Mouse (Mus musculus) embryonic facial prominence, embryonic 13.5 days (tissue): ENCODE results near the gene Nrxn3. TPM values are rescaled to one million over a fixed set of nuclear protein-coding genes. Genes with fewer than 3 reads are reported as not detected.

Experiments
- ATAC-seq: fragments of 200-750 bp; cut with Nextera tagmentation; 2 replicates; pipeline ENCODE4 v1.8.0; 2017; ENCODE audit warnings: low read depth; ENCODE audit not compliant: insufficient number of reproducible peaks, insufficient read depth, low FRiP score, low TSS enrichment
- H3K27ac ChIP-seq: fragments of 300-500 bp; sonication (generic); 2 replicates; pipeline ENCODE4 v1.5.1; 2015; ENCODE audit warnings: moderate library complexity, mild to moderate bottlenecking, inconsistent platforms
- H3K27me3 ChIP-seq: fragments of 300-500 bp; sonication (generic); 2 replicates; pipeline ENCODE4 v1.6.1; 2015; ENCODE audit warnings: mild to moderate bottlenecking, inconsistent platforms
- H3K36me3 ChIP-seq: fragments of 300-500 bp; sonication (generic); 2 replicates; pipeline ENCODE4 v1.6.1; 2015; ENCODE audit warnings: mild to moderate bottlenecking, inconsistent platforms
- H3K4me1 ChIP-seq: fragments of 300-500 bp; sonication (generic); 2 replicates; pipeline ENCODE4 v1.6.1; 2015; ENCODE audit warnings: inconsistent platforms
- H3K4me2 ChIP-seq: fragments of 300-500 bp; sonication (generic); 2 replicates; pipeline ENCODE4 v1.6.1; 2015; ENCODE audit warnings: moderate library complexity, mild to moderate bottlenecking, inconsistent platforms
- H3K4me3 ChIP-seq: fragments of 300-500 bp; sonication (generic); 2 replicates; pipeline ENCODE4 v1.5.1; 2015; ENCODE audit warnings: mild to moderate bottlenecking, inconsistent platforms
- H3K9ac ChIP-seq: fragments of 300-500 bp; sonication (generic); 2 replicates; pipeline ENCODE4 v1.6.1; 2015; ENCODE audit warnings: mild to moderate bottlenecking, inconsistent platforms
- H3K9me3 ChIP-seq: fragments of 300-500 bp; sonication (generic); 2 replicates; pipeline ENCODE4 v1.6.1; 2016; ENCODE audit warnings: inconsistent platforms
- WGBS: fragments of 180-500 bp; shearing (Covaris S2); methylation state at CpG from one replicate; pipeline ENCODE4 v1.1.7; 2015; ENCODE audit warnings: mixed read lengths; 5-methylcytosine and 5-hydroxymethylcytosine counted together
- microRNA-seq: library from miRNA; unstranded; fragments of <30 nt; microRNA quantifications from one replicate; pipeline ENCODE4, GENCODE M21; 2016
- polyA plus RNA-seq: library from polyadenylated mRNA; unstranded; fragments of >200 nt; fragmentation: Nextera tagmentation; extraction: Ambion mirVana; gene quantifications from 2 replicates; pipeline ENCODE4 v1.2.1, GENCODE M21; 2015

Nrxn3 gene
- polyA plus RNA-seq, 1 experiment from 2014 or later = 5.5 TPM

DNA sequence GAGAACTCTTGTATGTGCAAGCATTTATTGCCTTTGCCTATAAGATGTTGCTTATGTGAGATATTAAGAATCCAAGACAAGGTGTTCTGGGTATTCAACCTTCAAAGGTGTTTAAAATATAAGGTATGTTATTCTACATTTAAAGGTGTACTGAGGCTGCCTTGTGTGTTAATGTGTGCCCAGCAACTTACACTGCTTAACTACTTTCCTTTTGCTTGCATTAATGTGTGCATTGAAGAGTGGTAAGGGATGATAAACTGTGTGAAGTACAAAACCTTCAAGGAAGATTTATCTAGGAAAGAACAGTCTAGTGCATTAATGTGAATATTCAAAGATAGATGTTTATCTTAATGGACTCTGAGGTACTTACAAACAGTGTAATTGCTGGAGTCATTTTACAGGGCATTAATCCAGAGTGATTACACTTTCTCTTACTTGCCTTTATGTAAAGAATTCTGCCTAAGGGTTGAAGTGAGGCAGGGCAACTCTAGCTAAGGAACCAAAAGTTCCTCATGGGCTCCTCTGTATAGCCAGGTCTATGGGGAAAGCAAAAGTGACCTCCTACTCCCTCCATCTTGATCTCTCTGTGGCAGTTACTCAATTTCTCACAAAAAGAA is 1548.2 kb downstream of the Nrxn3 start:
- no peaks in the 10 kb centered on the region for H3K36me3 ChIP-seq
- no peaks in the 10 kb centered on the region for H3K27me3 ChIP-seq
- no peak overlapping the region for H3K9ac ChIP-seq
- ATAC-seq = no peak
- H3K27ac ChIP-seq = no peak overlapping the region
- H3K9me3 ChIP-seq = no peaks in the 10 kb centered on the region
- H3K4me1 ChIP-seq = no peaks in the 10 kb centered on the region
- no peak overlapping the region for H3K4me2 ChIP-seq
- no peak overlapping the region for H3K4me3 ChIP-seq

DNA sequence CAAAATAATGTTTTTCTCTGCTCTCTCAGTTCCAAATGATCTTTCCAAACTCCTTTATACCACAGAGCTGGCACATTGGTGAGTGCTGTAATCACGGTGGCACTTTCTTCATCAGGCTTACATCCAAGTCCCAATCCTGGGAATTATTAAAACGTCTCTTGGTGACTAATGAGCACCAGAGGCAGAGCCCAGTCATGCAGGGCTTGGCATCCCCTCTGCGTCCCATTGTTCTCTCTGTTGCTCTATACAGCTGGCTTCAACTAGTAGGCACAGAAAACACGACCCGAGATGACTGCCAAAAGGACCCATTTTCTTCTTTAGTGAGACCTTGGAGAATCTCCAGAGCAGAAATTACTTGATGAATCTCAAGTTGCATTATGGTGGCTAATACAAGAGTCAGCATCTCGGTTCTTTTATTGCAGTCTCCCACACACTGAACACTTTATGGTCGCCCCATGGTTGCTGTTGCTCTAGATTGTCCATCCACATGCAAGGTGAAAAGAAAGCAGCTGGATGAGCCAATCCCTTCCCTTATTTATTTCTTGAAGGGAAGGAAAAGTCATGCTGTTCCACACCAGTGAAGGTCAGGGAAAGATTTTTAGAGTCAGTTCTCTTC is 1552.1 kb downstream of the Nrxn3 start:
- H3K36me3 ChIP-seq = no peaks in the 10 kb centered on the region
- no peak overlapping the region for H3K9ac ChIP-seq
- no peaks in the 10 kb centered on the region for H3K27me3 ChIP-seq
- no peak overlapping the region for H3K27ac ChIP-seq
- 56% methylated on average over 7 of the region's 7 CpGs for WGBS
- no peak overlapping the region for H3K4me2 ChIP-seq
- no peaks in the 10 kb centered on the region for H3K4me1 ChIP-seq
- no peak overlapping the region for H3K4me3 ChIP-seq
- no peaks in the 10 kb centered on the region for H3K9me3 ChIP-seq
- ATAC-seq = no peak

DNA sequence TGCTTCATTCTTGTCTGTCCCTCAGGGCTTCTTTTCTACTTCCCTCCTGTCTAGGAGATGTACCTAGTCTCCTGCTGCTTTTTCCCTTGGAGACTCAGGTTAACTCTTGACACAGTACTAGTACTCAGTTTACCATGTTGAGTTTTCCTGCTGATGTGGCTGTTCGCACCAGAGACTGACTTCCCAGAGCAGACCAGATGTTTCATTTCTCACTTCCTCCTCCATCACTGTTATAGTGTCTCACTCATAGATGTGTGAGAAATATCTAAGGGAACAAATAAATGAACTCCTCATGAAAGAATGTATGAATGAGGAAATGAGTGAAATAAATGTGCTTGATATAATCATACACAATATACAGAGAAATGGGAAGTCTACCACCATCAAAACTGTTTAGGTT is 1558.6 kb downstream of the Nrxn3 start:
- Histone ChIP-seq H3K27me3 (no peaks in the 10 kb centered on the region), H3K27ac (no peak overlapping the region), H3K9me3 (no peaks in the 10 kb centered on the region), H3K36me3 (no peaks in the 10 kb centered on the region), H3K4me3 (no peak overlapping the region), H3K9ac (no peak overlapping the region), H3K4me1 (no peaks in the 10 kb centered on the region), H3K4me2 (no peak overlapping the region)
- ATAC-seq = no peak
- 86% methylated on average over 1 of the region's 1 CpGs for WGBS

DNA sequence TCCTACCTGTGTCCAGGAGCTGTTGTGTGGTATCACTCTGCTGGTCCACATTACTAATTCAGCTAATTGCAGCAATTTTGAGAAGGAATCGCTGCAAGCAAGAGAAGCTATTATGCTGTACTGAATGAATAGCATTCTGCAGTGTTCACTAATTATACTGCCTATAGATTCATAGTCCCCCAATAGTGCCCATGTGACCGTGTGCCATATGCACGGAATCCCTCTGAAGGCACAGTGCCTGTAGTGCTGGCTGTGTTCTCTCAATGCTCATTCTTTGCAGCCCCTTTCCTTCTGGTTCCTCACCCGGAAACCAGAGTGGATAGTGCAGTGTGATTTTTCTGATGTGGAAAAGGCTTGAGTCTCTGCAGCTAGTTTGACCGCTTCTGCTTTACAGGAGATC is 1560.3 kb downstream of the Nrxn3 start:
- Histone ChIP-seq H3K27ac (no peak overlapping the region), H3K27me3 (no peaks in the 10 kb centered on the region), H3K4me1 (no peaks in the 10 kb centered on the region), H3K36me3 (no peaks in the 10 kb centered on the region), H3K9ac (no peak overlapping the region), H3K9me3 (no peaks in the 10 kb centered on the region), H3K4me3 (no peak overlapping the region), H3K4me2 (no peak overlapping the region)
- WGBS = 71% methylated on average over 5 of the region's 5 CpGs
- no peak for ATAC-seq

DNA sequence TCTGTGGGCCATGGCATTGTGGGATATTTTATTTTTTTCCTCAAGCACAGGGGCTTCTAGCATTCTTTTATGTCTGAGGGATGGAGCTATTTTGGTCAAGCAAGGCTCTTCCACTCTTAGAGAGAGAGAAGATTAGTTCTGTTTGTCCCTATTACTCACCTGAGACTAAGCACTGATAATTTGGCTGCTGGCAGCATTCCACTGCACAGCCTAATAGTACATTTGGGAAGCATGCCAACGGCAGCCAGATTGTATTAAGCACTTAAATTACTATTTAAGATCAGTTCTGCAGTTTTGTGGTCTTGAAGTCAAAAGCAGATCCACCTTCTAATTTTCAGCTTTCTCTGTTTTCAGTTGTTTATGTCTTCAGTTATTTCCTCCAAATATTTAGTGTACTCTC is 1580.0 kb downstream of the Nrxn3 start:
- WGBS = 59% methylated on average over 1 of the region's 1 CpGs
- ATAC-seq = no peak
- Histone ChIP-seq H3K27me3 (no peaks in the 10 kb centered on the region), H3K4me2 (no peak overlapping the region), H3K4me3 (no peak overlapping the region), H3K9ac (no peak overlapping the region), H3K9me3 (no peaks in the 10 kb centered on the region), H3K4me1 (no peaks in the 10 kb centered on the region), H3K27ac (no peak overlapping the region), H3K36me3 (no peaks in the 10 kb centered on the region)

DNA sequence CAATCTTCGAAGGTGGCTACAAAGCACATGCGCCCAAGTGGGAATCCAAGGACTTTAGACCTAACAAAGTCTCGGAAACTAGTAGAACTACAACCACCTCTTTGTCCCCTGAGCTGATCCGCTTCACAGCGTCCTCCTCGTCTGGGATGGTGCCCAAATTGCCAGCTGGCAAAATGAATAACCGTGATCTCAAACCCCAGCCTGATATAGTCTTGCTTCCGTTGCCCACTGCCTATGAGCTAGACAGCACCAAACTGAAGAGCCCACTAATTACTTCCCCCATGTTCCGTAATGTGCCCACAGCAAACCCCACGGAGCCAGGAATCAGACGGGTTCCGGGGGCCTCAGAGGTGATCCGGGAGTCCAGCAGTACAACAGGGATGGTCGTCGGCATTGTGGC is 1609.1 kb downstream of the Nrxn3 start:
- ATAC-seq = no peak
- no peaks in the 10 kb centered on the region for H3K36me3 ChIP-seq
- no peaks in the 10 kb centered on the region for H3K9me3 ChIP-seq
- H3K9ac ChIP-seq = no peak overlapping the region
- 92% methylated on average over 15 of the region's 15 CpGs for WGBS
- no peaks in the 10 kb centered on the region for H3K27me3 ChIP-seq
- H3K4me1 ChIP-seq = no peaks in the 10 kb centered on the region
- no peak overlapping the region for H3K27ac ChIP-seq
- no peak overlapping the region for H3K4me3 ChIP-seq
- no peak overlapping the region for H3K4me2 ChIP-seq

DNA sequence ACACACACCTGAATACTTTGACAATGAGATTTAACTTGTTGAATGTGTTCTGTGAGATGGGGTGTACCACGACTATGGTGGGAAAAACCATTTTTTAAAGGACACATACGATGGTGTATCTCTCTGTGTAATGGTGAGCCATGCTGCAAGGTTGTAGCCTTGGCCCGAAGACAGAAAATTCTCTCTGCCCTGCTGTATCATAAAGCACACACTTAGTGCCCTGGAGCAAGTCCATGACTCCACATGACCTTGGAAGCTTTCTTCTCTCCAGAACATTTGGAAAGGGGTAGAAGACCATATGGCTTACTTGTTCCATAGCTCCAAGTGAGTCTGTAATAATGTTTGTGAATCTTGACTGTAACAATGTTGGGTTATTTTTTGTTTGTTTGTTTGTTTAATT is 1609.8 kb downstream of the Nrxn3 start:
- 78% methylated on average over 3 of the region's 3 CpGs for WGBS
- Histone ChIP-seq H3K9me3 (no peaks in the 10 kb centered on the region), H3K36me3 (no peaks in the 10 kb centered on the region), H3K9ac (no peak overlapping the region), H3K4me3 (no peak overlapping the region), H3K4me2 (no peak overlapping the region), H3K27me3 (no peaks in the 10 kb centered on the region), H3K27ac (no peak overlapping the region), H3K4me1 (no peaks in the 10 kb centered on the region)
- no peak for ATAC-seq

DNA sequence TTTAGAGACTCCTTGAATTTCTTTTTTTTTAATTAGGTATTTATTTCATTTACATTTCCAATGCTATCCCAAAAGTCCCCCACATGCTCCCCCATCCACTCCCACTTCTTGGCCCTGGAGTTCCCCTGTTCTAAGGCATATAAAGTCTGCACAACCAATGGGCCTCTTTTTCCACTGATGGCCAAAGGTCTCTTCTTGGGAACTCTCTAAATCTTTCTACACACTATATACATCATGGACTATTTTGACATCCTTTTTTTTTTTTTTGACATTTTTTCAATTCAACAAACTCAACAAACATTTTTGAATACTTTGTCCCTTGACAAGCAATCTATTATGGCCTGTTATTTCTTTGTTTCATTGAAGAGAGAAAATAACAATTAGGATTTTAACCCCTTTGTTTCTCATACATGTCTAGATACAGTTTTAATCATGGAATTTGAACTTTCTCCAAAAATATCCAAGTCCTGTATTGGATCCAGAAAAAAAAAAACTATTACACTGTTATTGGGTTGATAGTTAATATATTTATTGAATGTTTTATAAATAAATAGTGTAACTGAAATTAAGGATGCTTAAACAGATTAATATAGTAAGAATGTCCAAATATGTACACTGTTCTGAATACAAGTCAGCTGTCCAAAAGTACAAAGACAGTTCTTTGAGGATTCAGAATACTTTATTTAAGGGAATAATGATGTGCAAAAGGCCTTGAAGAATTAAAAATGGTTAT is 1615.0 kb downstream of the Nrxn3 start:
- no peaks in the 10 kb centered on the region for H3K27me3 ChIP-seq
- no peak overlapping the region for H3K27ac ChIP-seq
- ATAC-seq = no peak
- H3K9ac ChIP-seq = no peak overlapping the region
- no peaks in the 10 kb centered on the region for H3K4me1 ChIP-seq
- H3K4me2 ChIP-seq = no peak overlapping the region
- H3K9me3 ChIP-seq = no peaks in the 10 kb centered on the region
- H3K36me3 ChIP-seq = no peaks in the 10 kb centered on the region
- H3K4me3 ChIP-seq = no peak overlapping the region

DNA sequence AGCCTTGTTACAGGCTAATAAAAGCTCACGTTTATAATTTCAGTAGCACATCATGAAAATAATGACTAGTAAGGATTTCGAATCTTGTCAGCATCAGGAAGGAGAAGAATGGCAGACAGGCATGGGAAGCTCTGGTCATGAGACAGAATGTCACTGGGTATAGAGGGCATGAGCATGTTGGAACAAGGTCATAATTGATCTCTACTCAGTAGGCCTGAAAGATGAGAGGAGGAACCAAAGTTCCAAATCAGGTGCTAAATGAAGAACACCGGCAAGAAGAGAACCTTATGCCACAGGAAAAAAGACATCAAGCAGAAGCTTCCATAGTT is 1615.5 kb downstream of the Nrxn3 start:
- H3K36me3 ChIP-seq = no peaks in the 10 kb centered on the region
- no peak overlapping the region for H3K27ac ChIP-seq
- H3K9ac ChIP-seq = no peak overlapping the region
- no peaks in the 10 kb centered on the region for H3K9me3 ChIP-seq
- no peak for ATAC-seq
- no peaks in the 10 kb centered on the region for H3K27me3 ChIP-seq
- no peaks in the 10 kb centered on the region for H3K4me1 ChIP-seq
- 83% methylated on average over 3 of the region's 3 CpGs for WGBS
- H3K4me2 ChIP-seq = no peak overlapping the region
- no peak overlapping the region for H3K4me3 ChIP-seq

Small RNA genes within 50 kb of the gene (microRNA-seq; reads per million reads assigned to microRNA genes)
- gene Gm23989 = not detected
- not detected for gene Gm27313
